Mouse (Mus musculus): ENCODE results near the gene Arhgap45. TPM values are rescaled to one million over a fixed set of nuclear protein-coding genes. Genes with fewer than 3 reads are reported as not detected.
"Not testable (repeated sequence)": the region's sequence is repeated elsewhere in the genome, so short reads cannot be mapped to it uniquely, and the experiment has no call there.

Arhgap45 gene
- polyA plus RNA-seq, 1 experiment from 2014 or later: 5.6 TPM

- H3K27me3 ChIP-seq: peaks cover 8% of the 10 kb centered on the region; the same call in 1 of the 2 replicates
- H3K4me2 ChIP-seq (replicated peaks): no peak overlapping the region
- H3K27ac ChIP-seq (replicated peaks): peak overlapping the region; percentile 54
- H3K9ac ChIP-seq (replicated peaks): no peak overlapping the region; the same call in 1 of the 2 replicates
- WGBS: 25% methylated on average over 4 of the region's 4 CpGs
- no peak overlapping the region for H3K4me3 ChIP-seq
- ATAC-seq (ENCODE audit: low FRiP score, low read depth): no peak
- H3K4me1 ChIP-seq: peaks cover 19% of the 10 kb centered on the region
- H3K36me3 ChIP-seq: no peaks in the 10 kb centered on the region
- H3K9me3 ChIP-seq: no peaks in the 10 kb centered on the region
Observed at GRCm38 (mm10) chr10:80044087-80044486, 27.6 kb downstream of the Arhgap45 start.

DNA sequence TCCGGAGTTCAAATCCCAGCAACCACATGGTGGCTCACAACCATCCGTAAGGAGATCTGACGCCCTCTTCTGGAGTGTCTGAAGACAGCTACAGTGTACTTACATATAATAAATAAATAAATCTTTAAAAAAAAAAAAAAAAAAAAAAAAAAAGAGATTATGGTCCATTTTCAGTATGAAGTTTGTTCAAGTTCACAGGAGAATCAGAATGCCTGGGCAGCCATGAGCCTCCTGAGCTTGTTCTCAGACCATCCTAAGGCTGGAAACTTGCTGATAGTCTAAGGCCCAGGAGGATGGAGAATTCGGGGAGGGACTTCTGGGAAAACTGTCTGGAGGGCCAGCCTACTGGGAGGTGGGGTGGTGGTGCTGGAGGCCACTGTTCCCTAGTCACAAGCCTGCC lies 28.9 kb downstream of the Arhgap45 start:
- H3K4me1 ChIP-seq: peaks cover 24% of the 10 kb centered on the region
- H3K27ac ChIP-seq (replicated peaks); H3K9ac ChIP-seq (replicated peaks); H3K36me3 ChIP-seq; H3K27me3 ChIP-seq; H3K9me3 ChIP-seq; ATAC-seq (ENCODE audit: low FRiP score, low read depth); H3K4me2 ChIP-seq (replicated peaks); H3K4me3 ChIP-seq: not testable (repeated sequence)
- 68% methylated on average over 4 of the region's 4 CpGs for WGBS

- H3K27me3 ChIP-seq: peaks cover 8% of the 10 kb centered on the region; the same call in 1 of the 2 replicates
- no peak overlapping the region for H3K9ac ChIP-seq (replicated peaks)
- H3K36me3 ChIP-seq: no peaks in the 10 kb centered on the region
- no peak for ATAC-seq (ENCODE audit: low FRiP score, low read depth)
- peaks cover 28% of the 10 kb centered on the region for H3K4me1 ChIP-seq
- no peak overlapping the region for H3K4me3 ChIP-seq
- WGBS: 74% methylated on average over 5 of the region's 5 CpGs
- no peak overlapping the region for H3K27ac ChIP-seq (replicated peaks)
- H3K4me2 ChIP-seq (replicated peaks): no peak overlapping the region
- H3K9me3 ChIP-seq: no peaks in the 10 kb centered on the region
Observed at GRCm38 (mm10) chr10:80045766-80046165, 29.3 kb downstream of the Arhgap45 start.

- H3K4me1 ChIP-seq: peaks cover 35% of the 10 kb centered on the region
- H3K36me3 ChIP-seq: no peaks in the 10 kb centered on the region
- no peak for ATAC-seq (ENCODE audit: low FRiP score, low read depth)
- H3K9ac ChIP-seq (replicated peaks): peak within 1 kb of the TSS; percentile 41
- H3K4me3 ChIP-seq: no peak within 1 kb of the TSS
- H3K4me2 ChIP-seq (replicated peaks): no peak within 1 kb of the TSS; the same call in 1 of the 2 replicates
- no peaks in the 10 kb centered on the region for H3K9me3 ChIP-seq
- H3K27ac ChIP-seq (replicated peaks): peak within 1 kb of the TSS; percentile 71; the same call in 1 of the 2 replicates
- peaks cover 8% of the 10 kb centered on the region; the same call in 1 of the 2 replicates for H3K27me3 ChIP-seq
- 50% methylated on average over 9 of the region's 9 CpGs for WGBS
Observed at GRCm38 (mm10) chr10:80047041-80047565, 30.6 kb downstream of the Arhgap45 start, which contains the start of gene Gpx4. Gene Gpx4, plus strand, starts transcription at chr10:80047166.

DNA sequence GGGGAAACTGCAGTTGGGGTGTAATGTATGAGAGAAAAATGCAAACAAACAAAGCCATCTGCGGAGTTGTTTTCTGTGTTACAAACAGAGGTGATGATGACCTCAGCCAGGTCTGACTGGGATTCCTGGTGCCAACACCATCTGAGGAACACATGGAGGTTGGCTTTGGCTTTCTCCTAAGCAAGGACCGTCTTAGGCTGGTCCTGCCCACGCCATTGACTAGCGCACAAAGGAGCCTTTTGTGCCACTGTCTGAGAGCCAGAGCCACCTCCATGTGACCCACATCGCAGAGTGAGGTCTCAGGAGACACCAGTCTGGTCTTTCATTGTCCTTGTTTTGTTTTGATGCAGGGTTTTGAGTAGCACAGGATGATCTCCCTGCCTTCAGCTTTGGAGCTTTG lies 31.9 kb downstream of the Arhgap45 start:
- ATAC-seq (ENCODE audit: low FRiP score, low read depth): no peak
- no peaks in the 10 kb centered on the region for H3K36me3 ChIP-seq
- 0 out of 2 replicates have a peak overlapping the region, but pooled peaks have one; percentile 11 for H3K4me2 ChIP-seq (replicated peaks)
- H3K4me3 ChIP-seq: no peak overlapping the region
- peak overlapping the region; percentile 71 for H3K27ac ChIP-seq (replicated peaks)
- H3K27me3 ChIP-seq: peaks cover 8% of the 10 kb centered on the region; the same call in 1 of the 2 replicates
- H3K9ac ChIP-seq (replicated peaks): 0 out of 2 replicates have a peak overlapping the region, but pooled peaks have one; percentile 24
- 8% methylated on average over 5 of the region's 5 CpGs for WGBS
- no peaks in the 10 kb centered on the region for H3K9me3 ChIP-seq
- peaks cover 38% of the 10 kb centered on the region for H3K4me1 ChIP-seq

DNA sequence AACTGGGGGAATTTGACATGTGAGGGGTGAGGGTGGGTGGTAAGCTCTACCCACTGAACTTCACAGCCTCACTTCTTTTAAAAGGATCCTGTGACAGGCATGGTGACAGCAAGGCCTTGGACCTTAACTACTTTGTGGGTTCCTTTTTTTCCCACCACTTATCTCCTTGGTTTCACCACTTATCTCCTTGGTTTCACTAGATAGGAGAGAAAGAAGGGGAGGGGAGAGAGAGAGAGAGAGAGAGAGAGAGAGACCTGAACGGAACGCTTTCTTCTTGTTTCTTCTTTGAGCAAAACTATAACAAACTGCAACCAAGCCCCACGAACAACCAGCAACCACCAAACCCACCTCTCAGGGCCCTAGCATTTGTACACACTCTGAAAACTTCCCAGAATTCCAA lies 32.4 kb downstream of the Arhgap45 start:
- WGBS: 58% methylated on average over 3 of the region's 3 CpGs
- Histone ChIP-seq H3K4me3 (no peak overlapping the region), H3K27ac (replicated peaks) (peak overlapping the region; percentile 71), H3K4me2 (replicated peaks) (no peak overlapping the region), H3K9ac (replicated peaks) (0 out of 2 replicates have a peak overlapping the region, but pooled peaks have one; percentile 24), H3K27me3 (peaks cover 8% of the 10 kb centered on the region; the same call in 1 of the 2 replicates), H3K9me3 (no peaks in the 10 kb centered on the region), H3K4me1 (peaks cover 38% of the 10 kb centered on the region), H3K36me3 (no peaks in the 10 kb centered on the region)
- no peak for ATAC-seq (ENCODE audit: low FRiP score, low read depth)

- Histone ChIP-seq H3K27me3 (peaks cover 8% of the 10 kb centered on the region; the same call in 1 of the 2 replicates), H3K4me1 (peaks cover 50% of the 10 kb centered on the region), H3K4me3 (no peak overlapping the region), H3K27ac (replicated peaks) (peak overlapping the region; percentile 16), H3K9ac (replicated peaks) (peak overlapping the region; percentile 0; the same call in 1 of the 2 replicates), H3K4me2 (replicated peaks) (no peak overlapping the region), H3K9me3 (no peaks in the 10 kb centered on the region), H3K36me3 (peaks cover under 1% of the 10 kb centered on the region; the same call in 1 of the 2 replicates)
- ATAC-seq (ENCODE audit: low FRiP score, low read depth): no peak
- WGBS: 12% methylated on average over 6 of the region's 6 CpGs
Observed at GRCm38 (mm10) chr10:80050244-80050643, 33.8 kb downstream of the Arhgap45 start.

- Histone ChIP-seq H3K4me2 (replicated peaks) (no peak overlapping the region), H3K27ac (replicated peaks) (peak overlapping the region; percentile 50), H3K36me3 (peaks cover 8% of the 10 kb centered on the region; the same call in 1 of the 2 replicates), H3K4me3 (no peak overlapping the region), H3K9ac (replicated peaks) (0 out of 2 replicates have a peak overlapping the region, but pooled peaks have one; percentile 16), H3K27me3 (peaks cover 8% of the 10 kb centered on the region; the same call in 1 of the 2 replicates), H3K4me1 (peaks cover 54% of the 10 kb centered on the region), H3K9me3 (no peaks in the 10 kb centered on the region)
- 6% methylated on average over 15 of the region's 15 CpGs for WGBS
- no peak for ATAC-seq (ENCODE audit: low FRiP score, low read depth)
Observed at GRCm38 (mm10) chr10:80050885-80051617, 34.6 kb downstream of the Arhgap45 start.

GRCm38 (mm10) chr10:80051618-80052373 lies 35.3 kb downstream of the Arhgap45 start:
- peak overlapping the region; percentile 50 for H3K27ac ChIP-seq (replicated peaks)
- WGBS: 14% methylated on average over 13 of the region's 14 CpGs
- no peak for ATAC-seq (ENCODE audit: low FRiP score, low read depth)
- no peaks in the 10 kb centered on the region for H3K9me3 ChIP-seq
- peaks cover 14% of the 10 kb centered on the region for H3K36me3 ChIP-seq
- H3K27me3 ChIP-seq: peaks cover 7% of the 10 kb centered on the region; the same call in 1 of the 2 replicates
- no peak overlapping the region for H3K4me2 ChIP-seq (replicated peaks)
- no peak overlapping the region for H3K9ac ChIP-seq (replicated peaks)
- H3K4me3 ChIP-seq: no peak overlapping the region
- H3K4me1 ChIP-seq: peaks cover 54% of the 10 kb centered on the region

DNA sequence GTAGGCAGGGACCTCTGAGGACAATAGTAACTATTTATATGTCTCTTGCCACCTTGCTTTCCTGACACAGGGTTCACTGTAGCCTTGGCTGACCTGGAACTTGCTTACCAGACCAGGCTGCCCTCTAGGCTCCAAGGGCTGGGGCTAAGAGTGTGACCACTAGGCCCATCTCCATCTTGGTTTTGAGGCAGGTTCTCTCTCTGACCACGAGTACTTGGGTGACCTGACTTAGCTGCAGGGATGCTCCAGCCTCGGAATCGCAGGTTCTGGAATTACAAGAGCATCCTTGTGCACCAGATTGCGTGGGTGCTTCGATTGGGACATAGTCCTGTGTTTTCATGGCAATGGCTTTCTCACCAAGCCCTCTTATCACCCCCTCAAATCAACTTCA lies 35.9 kb downstream of the Arhgap45 start:
- H3K9ac ChIP-seq (replicated peaks): no peak overlapping the region
- no peak overlapping the region for H3K4me3 ChIP-seq
- no peak overlapping the region for H3K4me2 ChIP-seq (replicated peaks)
- H3K27ac ChIP-seq (replicated peaks): no peak overlapping the region
- ATAC-seq (ENCODE audit: low FRiP score, low read depth): no peak
- WGBS: 82% methylated on average over 5 of the region's 5 CpGs
- H3K9me3 ChIP-seq: no peaks in the 10 kb centered on the region
- H3K27me3 ChIP-seq: 0 out of 2 replicates have a peak, but pooled peaks cover 1% of the 10 kb centered on the region
- peaks cover 20% of the 10 kb centered on the region for H3K36me3 ChIP-seq
- H3K4me1 ChIP-seq: peaks cover 52% of the 10 kb centered on the region

DNA sequence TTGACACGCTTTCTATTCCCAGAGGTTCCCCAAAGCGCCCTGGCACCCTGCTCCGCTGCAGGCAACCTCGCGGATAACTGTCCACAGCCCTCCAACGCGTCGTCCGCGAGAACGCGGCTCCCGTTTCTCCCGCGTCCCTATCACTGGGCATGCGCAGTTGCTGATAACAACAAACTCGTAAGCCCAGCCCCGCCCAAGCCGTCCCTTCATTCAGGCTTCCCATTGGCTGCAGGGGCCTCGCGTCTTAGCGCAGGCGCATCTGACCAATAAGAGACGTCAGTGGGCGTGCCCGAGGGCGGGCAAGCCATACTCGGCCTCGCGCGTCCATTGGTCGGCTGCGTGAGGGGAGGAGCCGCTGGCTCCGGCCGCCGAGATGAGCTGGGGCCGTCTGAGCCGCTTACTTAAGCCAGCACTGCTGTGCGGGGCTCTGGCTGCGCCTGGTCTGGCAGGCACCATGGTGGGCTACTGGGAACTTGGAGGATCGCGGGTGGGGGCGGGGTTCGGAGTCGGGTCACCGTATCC lies 36.9 kb downstream of the Arhgap45 start:
- under 1% methylated on average over 47 of the region's 47 CpGs for WGBS
- peak overlapping the region; percentile 84 for H3K9ac ChIP-seq (replicated peaks)
- H3K4me1 ChIP-seq: peaks cover 43% of the 10 kb centered on the region
- peak; percentile 97 for ATAC-seq (ENCODE audit: low FRiP score, low read depth)
- H3K36me3 ChIP-seq: peaks cover 29% of the 10 kb centered on the region
- peak overlapping the region; percentile 80 for H3K4me2 ChIP-seq (replicated peaks)
- peak overlapping the region; percentile 73 for H3K4me3 ChIP-seq
- peak overlapping the region; percentile 96 for H3K27ac ChIP-seq (replicated peaks)
- H3K27me3 ChIP-seq: no peaks in the 10 kb centered on the region
- H3K9me3 ChIP-seq: no peaks in the 10 kb centered on the region
